ENCODE assay signal across 10 mouse cellular contexts in genomic region chr5:137074191-137074651, GRCm38 (mm10). TPM values are rescaled to one million over a fixed set of nuclear protein-coding genes. Genes with fewer than 3 reads are reported as not detected.
DNase-seq lines count a peak whose midpoint lies in the region; ATAC-seq and TF ChIP-seq lines count a peak whose summit lies in the region.
"Had no signal": no experiment of that assay in that cellular context is flagged by ENCODE, and none has a peak within 500 bp of the region (broad histone marks: within the 10 kb centered on the region; RNA-seq: fewer than 3 reads in every experiment).

No protein-coding gene starts in this region.

- H3K4me3 ChIP-seq in midbrain, embryonic 14.5 days (replicated peaks; ENCODE audit: low read depth, low read length): no peak overlapping the region
- no peak overlapping the region for H3K4me3 ChIP-seq in midbrain, embryonic 16.5 days (ENCODE audit: low read depth, low read length)
- H3K4me3 ChIP-seq in embryonic facial prominence, embryonic 13.5 days: no peak overlapping the region
- H3K4me3 ChIP-seq in heart, embryonic 15.5 days: no peak overlapping the region
- H3K4me3 ChIP-seq in olfactory bulb, adult 2 months (ENCODE audit: insufficient read depth, low read depth, low read length): no peak overlapping the region

- H3K4me1 ChIP-seq in midbrain, embryonic 14.5 days (ENCODE audit: control insufficient read depth, insufficient read depth, low read length): no peaks in the 10 kb centered on the region
- peaks cover 11% of the 10 kb centered on the region; the same call in 1 of the 2 replicates for H3K4me1 ChIP-seq in midbrain, embryonic 16.5 days (ENCODE audit: control insufficient read depth, insufficient read depth, low read length)
- H3K4me1 ChIP-seq in embryonic facial prominence, embryonic 13.5 days: peaks cover 27% of the 10 kb centered on the region
- peaks cover 65% of the 10 kb centered on the region for H3K4me1 ChIP-seq in heart, embryonic 15.5 days (replicated peaks)
- peaks cover 59% of the 10 kb centered on the region for H3K4me1 ChIP-seq in olfactory bulb, adult 2 months (ENCODE audit: control insufficient read depth, insufficient read depth, low read length)

- peak; percentile 23 for DNase-seq in midbrain, embryonic 14.5 days
- no peak for DNase-seq in left cerebral cortex, postnatal 25 days (ENCODE audit: low spot score in 2 of 2)
- DNase-seq in thymus, postnatal 14 days: no peak
- DNase-seq: kidney, adult 11 months; right cerebral cortex, adult 18-20 months had no signal

- intact Hi-C loops in left cerebral cortex, postnatal 25 days (cut with DNase I): no loop called here

- no peaks in the 10 kb centered on the region for H3K36me3 ChIP-seq in midbrain, embryonic 14.5 days (ENCODE audit: control insufficient read depth, insufficient read depth, low read length)
- H3K36me3 ChIP-seq in midbrain, embryonic 16.5 days (ENCODE audit: control insufficient read depth, insufficient read depth, low read length): no peaks in the 10 kb centered on the region
- H3K36me3 ChIP-seq in embryonic facial prominence, embryonic 13.5 days: no peaks in the 10 kb centered on the region
- H3K36me3 ChIP-seq in heart, embryonic 15.5 days: no peaks in the 10 kb centered on the region

- no peak for TF ChIP-seq POLR2A in olfactory bulb, adult 2 months (IDR thresholded peaks at IDR 0.05; ENCODE audit: insufficient read depth, low read depth, low read length)

- H3K9me3 ChIP-seq in midbrain, embryonic 14.5 days (ENCODE audit: control insufficient read depth, low read length): no peaks in the 10 kb centered on the region
- H3K9me3 ChIP-seq in midbrain, embryonic 16.5 days (replicated peaks; ENCODE audit: control insufficient read depth, low read length, poor library complexity, severe bottlenecking): no peaks in the 10 kb centered on the region
- no peaks in the 10 kb centered on the region for H3K9me3 ChIP-seq in embryonic facial prominence, embryonic 13.5 days
- H3K9me3 ChIP-seq in heart, embryonic 15.5 days (replicated peaks): no peaks in the 10 kb centered on the region

- H3K4me2 ChIP-seq in midbrain, embryonic 14.5 days (ENCODE audit: low read length): no peak overlapping the region
- no peak overlapping the region for H3K4me2 ChIP-seq in midbrain, embryonic 16.5 days (ENCODE audit: low read length)
- H3K4me2 ChIP-seq in embryonic facial prominence, embryonic 13.5 days: no peak overlapping the region
- H3K4me2 ChIP-seq in heart, embryonic 15.5 days: no peak overlapping the region

- no peak overlapping the region for H3K27ac ChIP-seq in midbrain, embryonic 14.5 days (replicated peaks; ENCODE audit: low read depth, low read length)
- no peak overlapping the region for H3K27ac ChIP-seq in midbrain, embryonic 16.5 days (ENCODE audit: low read length)
- peak overlapping the region; percentile 65 for H3K27ac ChIP-seq in embryonic facial prominence, embryonic 13.5 days
- H3K27ac ChIP-seq in heart, embryonic 15.5 days: peak overlapping the region; percentile 34
- H3K27ac ChIP-seq in olfactory bulb, adult 2 months (ENCODE audit: insufficient read depth, low read depth, low read length): peak overlapping the region; percentile 72

- H3K27me3 ChIP-seq in midbrain, embryonic 14.5 days (ENCODE audit: control insufficient read depth, insufficient read depth, low read length): no peaks in the 10 kb centered on the region
- H3K27me3 ChIP-seq in midbrain, embryonic 16.5 days (ENCODE audit: control insufficient read depth, insufficient read depth, low read depth, low read length): no peaks in the 10 kb centered on the region
- no peaks in the 10 kb centered on the region for H3K27me3 ChIP-seq in embryonic facial prominence, embryonic 13.5 days
- no peaks in the 10 kb centered on the region for H3K27me3 ChIP-seq in heart, embryonic 15.5 days

- WGBS in midbrain, embryonic 14.5 days: 40% methylated on average over 6 of the region's 6 CpGs
- 29% methylated on average over 6 of the region's 6 CpGs for WGBS in midbrain, embryonic 16.5 days
- WGBS in embryonic facial prominence, embryonic 13.5 days: 23% methylated on average over 6 of the region's 6 CpGs
- WGBS in heart, embryonic 15.5 days: 44% methylated on average over 6 of the region's 6 CpGs
- WGBS in olfactory bulb, adult 2 months: 23% methylated on average over 6 of the region's 6 CpGs

- H3K9ac ChIP-seq in midbrain, embryonic 14.5 days (replicated peaks; ENCODE audit: low read length): no peak overlapping the region
- no peak overlapping the region for H3K9ac ChIP-seq in midbrain, embryonic 16.5 days (ENCODE audit: low read depth, low read length)
- no peak overlapping the region for H3K9ac ChIP-seq in embryonic facial prominence, embryonic 13.5 days
- no peak overlapping the region for H3K9ac ChIP-seq in heart, embryonic 15.5 days

- ATAC-seq in midbrain, embryonic 14.5 days (ENCODE audit: low FRiP score, low TSS enrichment): no peak
- no peak for ATAC-seq in midbrain, embryonic 16.5 days
- no peak for ATAC-seq in embryonic facial prominence, embryonic 13.5 days (ENCODE audit: insufficient number of reproducible peaks, insufficient read depth, low FRiP score, low TSS enrichment, low read depth)
- ATAC-seq in heart, embryonic 15.5 days (replicated peaks; ENCODE audit: insufficient number of reproducible peaks, insufficient read depth, low FRiP score, low read depth): no peak
- ATAC-seq: activated CD4-positive, CD25-positive, alpha-beta regulatory T cell, adult 4 months had no signal

- no peak for TF ChIP-seq CTCF in olfactory bulb, adult 2 months (IDR thresholded peaks at IDR 0.05; ENCODE audit: insufficient read depth, low read depth, low read length)

RNA-seq across cellular contexts. Expression of gene Serpine1, which starts 2.2 kb away (rescaled TPM):
- 0.26 and 0.28 TPM in 2 replicates for polyA plus RNA-seq in midbrain, embryonic 14.5 days (2014; fragmentation: Nextera tagmentation; extraction: Ambion mirVana)
- polyA plus RNA-seq in midbrain, embryonic 16.5 days (2015; fragmentation: Nextera tagmentation; extraction: Ambion mirVana): 0.25 and 0.41 TPM in 2 replicates
- 0.22 and 0.35 TPM in 2 replicates for polyA plus RNA-seq in embryonic facial prominence, embryonic 13.5 days (2015; fragmentation: Nextera tagmentation; extraction: Ambion mirVana)
- 1.3 and 1.4 TPM in 2 replicates for polyA plus RNA-seq in heart, embryonic 15.5 days (2015; fragmentation: Nextera tagmentation; extraction: Ambion mirVana)
- not detected in 2 replicates for polyA plus RNA-seq in olfactory bulb, adult 2 months (2012; ENCODE audit: insufficient read depth, insufficient read length, low replicate concordance, missing spikeins)
- under 1 TPM; 0.55 to 0.99 TPM for total RNA-seq in left cerebral cortex, postnatal 25 days (2021)
- polyA plus RNA-seq: activated CD4-positive, CD25-positive, alpha-beta regulatory T cell, adult 4 months had no signal

RNA-seq across cellular contexts. Expression of gene Ap1s1, which starts 28.3 kb away (rescaled TPM):
- 214 and 238 TPM in 2 replicates for polyA plus RNA-seq in midbrain, embryonic 14.5 days (2014; fragmentation: Nextera tagmentation; extraction: Ambion mirVana)
- 296 and 303 TPM in 2 replicates for polyA plus RNA-seq in midbrain, embryonic 16.5 days (2015; fragmentation: Nextera tagmentation; extraction: Ambion mirVana)
- 187 TPM in 2 replicates for polyA plus RNA-seq in embryonic facial prominence, embryonic 13.5 days (2015; fragmentation: Nextera tagmentation; extraction: Ambion mirVana)
- 120 and 132 TPM in 2 replicates for polyA plus RNA-seq in heart, embryonic 15.5 days (2015; fragmentation: Nextera tagmentation; extraction: Ambion mirVana)
- polyA plus RNA-seq in olfactory bulb, adult 2 months (2012; ENCODE audit: insufficient read depth, insufficient read length, low replicate concordance, missing spikeins): not detected in 2 replicates
- 100 to 1,000 TPM; 304 to 317 TPM for total RNA-seq in left cerebral cortex, postnatal 25 days (2021)

RNA-seq across cellular contexts. Expression of gene Trim56, which starts 41.8 kb away (rescaled TPM):
- 1.5 and 2.8 TPM in 2 replicates for polyA plus RNA-seq in midbrain, embryonic 14.5 days (2014; fragmentation: Nextera tagmentation; extraction: Ambion mirVana)
- polyA plus RNA-seq in midbrain, embryonic 16.5 days (2015; fragmentation: Nextera tagmentation; extraction: Ambion mirVana): 1.8 and 2.5 TPM in 2 replicates
- 8.7 and 8.8 TPM in 2 replicates for polyA plus RNA-seq in embryonic facial prominence, embryonic 13.5 days (2015; fragmentation: Nextera tagmentation; extraction: Ambion mirVana)
- polyA plus RNA-seq in heart, embryonic 15.5 days (2015; fragmentation: Nextera tagmentation; extraction: Ambion mirVana): 6.5 and 9.4 TPM in 2 replicates
- 43.5 TPM in 1 of 2 replicates, not detected in the other for polyA plus RNA-seq in olfactory bulb, adult 2 months (2012; ENCODE audit: insufficient read depth, insufficient read length, low replicate concordance, missing spikeins)
- total RNA-seq in left cerebral cortex, postnatal 25 days (2021): 1 to 10 TPM; 3.0 to 3.9 TPM

RNA-seq across cellular contexts. Expression of gene Vgf, which starts 48.0 kb away (rescaled TPM):
- polyA plus RNA-seq in midbrain, embryonic 14.5 days (2014; fragmentation: Nextera tagmentation; extraction: Ambion mirVana): 4.8 and 6.9 TPM in 2 replicates
- 12.6 and 15.6 TPM in 2 replicates for polyA plus RNA-seq in midbrain, embryonic 16.5 days (2015; fragmentation: Nextera tagmentation; extraction: Ambion mirVana)
- polyA plus RNA-seq in embryonic facial prominence, embryonic 13.5 days (2015; fragmentation: Nextera tagmentation; extraction: Ambion mirVana): 0.12 and 0.13 TPM in 2 replicates
- polyA plus RNA-seq in heart, embryonic 15.5 days (2015; fragmentation: Nextera tagmentation; extraction: Ambion mirVana): 0.10 TPM in 1 of 2 replicates, not detected in the other
- not detected in 2 replicates for polyA plus RNA-seq in olfactory bulb, adult 2 months (2012; ENCODE audit: insufficient read depth, insufficient read length, low replicate concordance, missing spikeins)
- total RNA-seq in left cerebral cortex, postnatal 25 days (2021): 100 to 1,000 TPM; 392 to 396 TPM
- polyA plus RNA-seq: activated CD4-positive, CD25-positive, alpha-beta regulatory T cell, adult 4 months had no signal

Comparison
In these comparisons a context has a peak if more than half of its experiments do, and no peak if none do; other contexts are left out.
1. H3K27ac ChIP-seq: peak in embryonic facial prominence, embryonic 13.5 days (single experiment), heart, embryonic 15.5 days (single experiment) and olfactory bulb, adult 2 months (single experiment); none in midbrain, embryonic 14.5 days (single experiment) and midbrain, embryonic 16.5 days (single experiment).